Mouse (Mus musculus): ENCODE measurements at regions not wholly inside any gene's neighbourhood (a gene's known extent, or its start where the extent isn't known, plus 50 kb on each side); places are given as distances from the start of the nearest gene placed in this dataset.

DNA sequence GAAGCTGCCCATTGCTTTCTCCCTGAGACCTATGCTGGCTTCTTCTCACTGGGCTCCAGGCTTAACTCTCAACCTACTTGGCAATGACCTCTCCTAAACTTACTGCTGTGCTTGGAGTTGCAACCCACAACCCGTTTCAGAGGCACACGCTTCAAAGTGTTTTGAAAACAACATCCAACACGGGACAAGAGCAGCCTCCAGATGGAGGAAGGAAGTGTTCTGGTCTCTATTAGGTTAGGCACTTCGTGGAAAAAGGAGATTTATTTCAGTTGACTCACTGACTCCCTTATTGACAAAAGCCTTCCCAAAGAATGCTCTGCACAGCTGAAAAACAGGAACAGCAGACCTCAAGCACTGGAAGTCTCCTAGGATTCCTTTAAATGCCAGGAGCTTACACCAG is 76.1 kb upstream of the Myo10 start:
- no peak for TF ChIP-seq CTCF (conservative IDR thresholded peaks at IDR 0.05; ENCODE audit: low read length)
- TF ChIP-seq POU5F1 (IDR thresholded peaks at IDR 0.05; ENCODE audit: borderline replicate concordance, low read length): no peak
- TF ChIP-seq NANOG (IDR thresholded peaks at IDR 0.05; ENCODE audit: borderline replicate concordance, low read length): no peak
